Mouse (Mus musculus): ENCODE measurements around the gene Pla2g6.

- TF ChIP-seq CTCF (IDR thresholded peaks at IDR 0.05; ENCODE audit: control insufficient read depth, insufficient read depth, insufficient replicate concordance, low read depth, low read length) (no peak), POLR2A (IDR thresholded peaks at IDR 0.05; ENCODE audit: control insufficient read depth, low read depth, low read length) (no peak)
Measured at GRCm38 (mm10) chr15:79333409-79333808, 5.2 kb upstream of the Pla2g6 start.

All from testis, adult 2 months (tissue).